Mouse (Mus musculus) stomach, postnatal 0 days (tissue): Measurements from ENCODE around the gene Zfp335.

ENCODE experiments used
- CTCF ChIP-seq: IDR thresholded peaks from 2 replicates; pipeline ENCODE4 v1.5.1; 2016; ENCODE audit warnings: antibody characterized with exemption, low read depth, mild to moderate bottlenecking, moderate library complexity
- EP300 ChIP-seq: optimal IDR thresholded peaks from 2 replicates; pipeline ENCODE3; 2016; ENCODE audit warnings: antibody characterized with exemption

GRCm38 (mm10) chr2:164868491-164868890 lies 43.1 kb downstream of the Zfp335 start:
- TF ChIP-seq EP300, result no peak
- TF ChIP-seq CTCF, result no peak
